Mouse (Mus musculus) embryonic fibroblast, embryonic 13.5 days (primary cell): Measurements from ENCODE around the gene Lcmt1.

Experiments
- CTCF ChIP-seq: IDR thresholded peaks from 2 replicates; pipeline ENCODE4 v1.5.1; 2011; ENCODE audit warnings: mild to moderate bottlenecking, control low read depth, low read length, moderate library complexity, borderline replicate concordance; ENCODE audit not compliant: insufficient read depth
- POLR2A ChIP-seq: IDR thresholded peaks from 2 replicates; pipeline ENCODE4 v1.6.1; 2011; ENCODE audit warnings: low read depth, mild to moderate bottlenecking, control low read depth, low read length, moderate library complexity

- no peak for TF ChIP-seq CTCF
- TF ChIP-seq POLR2A: no peak
Measured at GRCm38 (mm10) chr7:123366806-123367205, 2.8 kb upstream of the Lcmt1 start.
